Mouse (Mus musculus) left cerebral cortex, adult 18-20 months (tissue): ENCODE measurements around the gene Ube2h. TPM values are rescaled to one million over a fixed set of nuclear protein-coding genes. Genes with fewer than 3 reads are reported as not detected.

Source experiments
- DNase-seq, 2 experiments: peaks; one replicate each; pipeline ENCODE4 v3.0.0; 2021 to 2022; ENCODE audit warnings: low spot score in 2 of 2, mixed read lengths in 1 of 2
- microRNA-seq, 2 experiments: library from miRNA; unstranded; fragments of <30 nt; microRNA quantifications; one replicate each; pipeline ENCODE4 v1.2.0; 2021
- total RNA-seq, 2 experiments: library from RNA; stranded (reverse); gene quantifications; 2 replicates each; pipeline ENCODE4 v1.2.3; 2021

Gene Ube2h
- total RNA-seq, 2 experiments from 2014 or later = 88.6 to 92.2 TPM

DNA sequence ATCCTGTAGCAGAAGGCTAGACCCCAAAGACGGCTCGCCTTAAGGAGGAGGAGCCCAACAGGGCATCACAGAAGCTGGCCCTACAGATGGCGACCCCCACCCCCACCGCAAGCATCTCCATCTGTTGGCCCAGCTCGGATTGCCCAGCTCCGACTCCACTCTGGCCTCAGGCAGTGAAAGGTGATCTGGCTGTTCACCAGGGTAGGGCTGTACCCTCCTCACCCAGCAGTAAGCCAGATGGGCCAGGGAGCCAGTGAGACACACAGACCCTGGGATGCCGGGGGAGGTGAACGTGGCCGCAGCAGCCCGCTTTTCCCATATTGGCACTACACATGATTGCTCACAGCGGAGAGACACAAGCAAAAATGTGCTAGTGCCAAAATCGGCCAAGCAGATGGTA is 135.2 kb downstream of the Ube2h start:
- DNase-seq = no peak

GRCm38 (mm10) chr6:30168275-30168674 is 136.1 kb downstream of the Ube2h start:
- DNase-seq = no peak

DNA sequence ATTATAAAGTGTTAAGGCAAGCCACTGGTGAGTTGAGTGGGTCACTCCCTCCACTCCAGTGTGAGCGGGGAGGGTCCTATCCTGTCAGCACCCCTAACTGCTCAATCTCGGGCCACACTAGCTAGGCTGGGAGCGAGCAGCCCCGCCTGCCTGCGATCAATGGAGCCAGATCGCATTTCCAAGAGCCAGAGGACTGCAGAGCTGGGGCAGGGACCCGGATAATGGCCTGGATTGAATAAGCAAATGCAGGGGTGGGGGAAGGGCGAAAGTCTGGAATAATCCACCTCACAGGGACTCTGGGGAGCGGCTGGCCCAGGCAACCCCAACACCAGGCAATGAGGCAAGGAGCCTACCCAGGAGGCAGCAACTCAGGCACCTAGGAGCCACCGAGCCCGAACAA is 137.1 kb downstream of the Ube2h start:
- DNase-seq = no peak

GRCm38 (mm10) chr6:30166349-30166748 is 138.0 kb downstream of the Ube2h start:
- DNase-seq = no peak

DNA sequence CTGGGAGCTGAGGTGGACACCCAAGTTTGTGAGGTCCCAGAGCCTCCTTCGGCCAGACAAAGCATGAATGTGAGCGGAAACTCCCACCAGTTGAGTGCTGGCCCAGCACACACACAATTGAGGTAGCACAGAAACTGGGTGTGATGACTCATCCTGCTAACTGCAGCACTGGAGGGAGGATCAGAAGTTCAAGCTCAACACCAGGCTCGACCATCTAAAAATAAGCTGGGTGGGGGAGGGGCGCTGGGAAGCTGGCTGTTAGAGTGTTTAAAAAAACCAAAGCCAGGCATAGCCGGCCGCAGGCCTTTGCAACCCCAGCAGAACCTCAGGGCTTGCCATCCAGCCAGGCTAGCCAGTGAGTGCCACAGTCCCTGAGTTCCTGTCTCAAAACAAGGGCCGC is 142.2 kb downstream of the Ube2h start:
- DNase-seq = no peak

DNA sequence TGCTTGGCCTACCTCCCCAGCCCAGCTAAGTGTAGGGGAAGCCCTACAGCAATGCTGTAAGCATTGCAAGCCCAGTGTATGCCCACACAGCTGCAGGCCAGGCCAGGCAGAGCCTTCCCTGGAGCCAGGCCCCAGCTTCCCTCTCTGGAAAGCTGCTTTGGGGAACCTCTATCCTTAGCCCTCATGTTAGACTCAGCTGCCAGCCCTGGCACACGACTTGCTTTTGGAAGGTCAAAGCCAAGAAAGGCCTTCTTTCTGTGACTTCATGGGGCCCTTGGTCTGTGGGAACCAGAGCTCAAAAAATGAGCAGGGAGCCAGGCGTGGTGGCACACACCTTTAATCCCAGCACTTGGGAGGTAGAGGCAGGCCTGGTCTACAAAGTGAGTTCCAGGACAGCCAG is 142.7 kb downstream of the Ube2h start:
- no peak for DNase-seq

Small RNA genes within 50 kb of the gene (microRNA-seq; reads per million reads assigned to microRNA genes)
- gene Mir182 = 17.6 to 375 reads per million in 2 experiments
- 38.8 to 714 reads per million in 2 experiments for gene Mir183
- 0 to 11.0 reads per million in 2 experiments for gene Mir96

Other genes with a start within 250 kb of the Ube2h start
- gene Zc3hc1, start 86.5 kb upstream of the Ube2h start, total RNA-seq = 10 to 100 TPM; 24.7 to 29.3 TPM
- 100 to 1,000 TPM in 1 of 2 experiments, 10 to 100 TPM in 1; 89.0 to 104 TPM for gene Klhdc10, start 97.3 kb upstream of the Ube2h start, total RNA-seq
- 10 to 100 TPM; 21.7 to 24.8 TPM for gene Tmem209, start 205.2 kb upstream of the Ube2h start, total RNA-seq
- under 1 TPM; 0.52 to 0.74 TPM for gene Ssmem1, start 205.3 kb upstream of the Ube2h start, total RNA-seq
- 1 to 10 TPM; 1.9 to 2.0 TPM for gene Cpa2, start 237.0 kb upstream of the Ube2h start, total RNA-seq